Mouse (Mus musculus): ENCODE measurements around the gene Olfr527.

DNA sequence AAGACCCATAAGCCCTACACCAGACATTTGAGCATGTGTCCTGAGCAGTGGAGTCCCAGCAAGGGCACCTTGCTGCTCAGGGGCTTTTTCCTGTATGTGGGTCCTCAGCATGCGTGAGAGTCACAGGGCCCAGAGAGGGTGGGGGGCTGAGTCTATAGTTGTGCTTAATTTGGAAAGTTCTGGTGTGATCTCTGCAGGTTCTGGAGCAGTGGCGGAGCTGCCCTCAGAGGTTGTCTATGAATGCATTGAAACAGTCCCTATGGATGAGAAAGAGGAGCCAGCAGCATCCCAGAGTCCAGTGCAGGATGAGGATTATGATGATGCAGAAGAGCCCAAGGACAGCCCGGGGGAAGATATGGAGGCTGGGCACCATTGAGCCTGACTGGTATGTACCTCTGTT is 34.4 kb upstream of the Olfr527 start:
- TF ChIP-seq POLR2A (IDR thresholded peaks at IDR 0.05; ENCODE audit: borderline replicate concordance, extremely low read depth, insufficient read depth, insufficient read length, poor library complexity, severe bottlenecking) (no peak), CTCF (IDR thresholded peaks at IDR 0.05; ENCODE audit: borderline replicate concordance, extremely low read depth, insufficient read depth, insufficient read length) (no peak)

All from brain, embryonic 14.5 days (tissue).